Mouse (Mus musculus): Measurements from ENCODE around the gene Flt3. TPM values are rescaled to one million over a fixed set of nuclear protein-coding genes. Genes with fewer than 3 reads are reported as not detected.

Flt3 gene
- polyA plus RNA-seq, 1 experiment from 2014 or later, result 0.11 TPM

GRCm38 (mm10) chr5:147315432-147316075 is 84.7 kb downstream of the Flt3 start:
- no peak overlapping the region for H3K4me2 ChIP-seq
- H3K36me3 ChIP-seq (replicated peaks), result no peaks in the 10 kb centered on the region
- no peak overlapping the region for H3K4me3 ChIP-seq (replicated peaks)
- H3K9ac ChIP-seq, result no peak overlapping the region
- peaks cover 98% of the 10 kb centered on the region for H3K27me3 ChIP-seq
- WGBS, result under 1% methylated on average over 25 of the region's 25 CpGs
- ATAC-seq (ENCODE audit: low FRiP score), result no peak
- H3K9me3 ChIP-seq, result no peaks in the 10 kb centered on the region
- H3K4me1 ChIP-seq, result no peaks in the 10 kb centered on the region
- H3K27ac ChIP-seq, result no peak overlapping the region

DNA sequence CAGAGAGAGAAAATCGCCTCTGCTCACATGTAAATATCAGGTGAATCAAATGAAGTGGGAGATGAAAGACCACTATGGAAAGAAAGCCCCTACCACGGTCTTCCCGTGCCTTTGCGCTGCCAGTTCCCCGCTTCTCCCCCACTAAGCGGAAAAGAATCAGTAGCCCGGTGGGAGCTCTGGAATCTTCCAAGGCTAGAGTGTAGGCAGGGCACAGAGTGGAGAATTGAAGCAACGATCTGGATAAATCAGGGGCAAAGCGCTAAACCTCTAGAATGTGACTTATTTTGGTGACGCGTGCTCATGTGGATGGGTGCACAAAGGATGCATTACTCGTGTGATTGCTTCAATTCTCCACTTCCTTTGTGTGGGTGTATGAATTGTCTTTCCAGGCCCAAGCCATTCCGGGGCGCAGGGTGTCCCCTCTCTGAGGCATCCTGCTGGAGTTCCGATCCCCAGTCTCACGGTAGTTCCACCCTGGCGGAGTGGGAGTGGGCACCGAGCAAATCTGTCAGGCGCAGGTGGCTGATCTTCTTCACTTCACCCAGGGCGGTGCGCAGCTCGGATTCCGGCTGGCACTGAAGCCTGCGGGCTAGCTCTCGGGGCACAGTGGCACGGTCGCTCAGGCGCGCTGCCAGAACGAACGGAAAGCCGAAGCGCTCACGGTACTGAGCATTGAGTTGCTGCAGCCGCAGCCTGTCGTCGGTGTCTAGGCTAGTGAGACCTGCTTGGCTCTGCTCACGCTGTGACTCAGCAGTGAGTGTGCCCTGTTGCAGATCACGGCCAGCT is 85.5 kb downstream of the Flt3 start:
- Histone ChIP-seq H3K4me2 (no peak overlapping the region), H3K9me3 (no peaks in the 10 kb centered on the region), H3K4me1 (no peaks in the 10 kb centered on the region), H3K27ac (no peak overlapping the region), H3K27me3 (peaks cover 98% of the 10 kb centered on the region), H3K9ac (no peak overlapping the region), H3K4me3 (replicated peaks) (no peak overlapping the region), H3K36me3 (replicated peaks) (no peaks in the 10 kb centered on the region)
- ATAC-seq (ENCODE audit: low FRiP score), result no peak
- WGBS, result 1% methylated on average over 39 of the region's 39 CpGs

DNA sequence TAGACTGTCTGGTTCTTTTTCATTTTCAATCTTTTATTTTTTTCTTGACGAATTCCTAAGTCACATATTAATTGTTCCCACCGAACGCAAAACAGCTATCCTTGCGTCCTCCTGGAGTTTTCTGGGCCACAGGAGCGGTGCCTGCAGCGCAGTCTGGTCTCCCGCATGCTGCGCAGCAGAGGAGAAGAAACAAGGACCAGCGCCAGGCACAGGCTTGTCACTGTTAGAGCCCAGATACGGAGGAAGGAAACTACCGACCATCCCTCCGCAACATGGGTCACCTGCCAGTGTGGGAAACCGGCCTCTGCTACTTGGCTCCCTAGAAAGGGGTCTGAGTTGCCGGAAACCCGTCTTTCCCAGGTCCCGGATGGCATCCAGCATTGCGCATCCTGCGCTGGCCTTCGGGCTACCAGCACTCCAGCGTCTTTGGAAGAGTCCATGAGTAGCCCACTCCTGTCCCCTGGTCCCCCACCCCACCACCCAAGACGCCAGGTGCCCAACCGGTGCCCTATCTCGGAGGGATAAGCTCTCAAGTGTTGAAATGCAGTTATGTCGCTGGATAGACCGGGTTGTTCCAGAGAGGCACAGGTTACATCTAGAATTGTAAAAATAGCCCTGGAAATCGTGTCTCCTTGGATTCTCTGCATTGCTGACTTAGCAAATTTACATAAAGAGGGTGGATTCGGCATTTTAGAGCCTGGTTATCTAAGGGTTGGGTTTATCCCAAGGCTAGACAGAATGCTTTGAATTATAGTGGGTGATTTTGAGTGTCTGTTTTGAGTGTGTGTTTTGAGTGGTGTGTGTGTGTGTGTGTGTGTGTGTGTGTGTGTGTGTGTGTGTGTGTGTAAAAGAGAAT is 87.2 kb downstream of the Flt3 start:
- Histone ChIP-seq H3K27me3 (peaks cover 99% of the 10 kb centered on the region), H3K27ac (no peak overlapping the region), H3K36me3 (replicated peaks) (no peaks in the 10 kb centered on the region), H3K4me3 (replicated peaks) (no peak overlapping the region), H3K4me2 (no peak overlapping the region), H3K4me1 (no peaks in the 10 kb centered on the region), H3K9me3 (no peaks in the 10 kb centered on the region), H3K9ac (no peak overlapping the region)
- WGBS, result under 1% methylated on average over 27 of the region's 27 CpGs
- no peak for ATAC-seq (ENCODE audit: low FRiP score)

- Histone ChIP-seq H3K9me3 (no peaks in the 10 kb centered on the region), H3K4me3 (replicated peaks) (no peak overlapping the region), H3K9ac (no peak overlapping the region), H3K36me3 (replicated peaks) (no peaks in the 10 kb centered on the region), H3K4me2 (no peak overlapping the region), H3K4me1 (peaks cover 8% of the 10 kb centered on the region), H3K27ac (no peak overlapping the region), H3K27me3 (peaks cover 99% of the 10 kb centered on the region)
- WGBS, result 10% methylated on average over 2 of the region's 2 CpGs
- ATAC-seq (ENCODE audit: low FRiP score), result no peak
Measured at GRCm38 (mm10) chr5:147309786-147310185, 90.5 kb downstream of the Flt3 start.

DNA sequence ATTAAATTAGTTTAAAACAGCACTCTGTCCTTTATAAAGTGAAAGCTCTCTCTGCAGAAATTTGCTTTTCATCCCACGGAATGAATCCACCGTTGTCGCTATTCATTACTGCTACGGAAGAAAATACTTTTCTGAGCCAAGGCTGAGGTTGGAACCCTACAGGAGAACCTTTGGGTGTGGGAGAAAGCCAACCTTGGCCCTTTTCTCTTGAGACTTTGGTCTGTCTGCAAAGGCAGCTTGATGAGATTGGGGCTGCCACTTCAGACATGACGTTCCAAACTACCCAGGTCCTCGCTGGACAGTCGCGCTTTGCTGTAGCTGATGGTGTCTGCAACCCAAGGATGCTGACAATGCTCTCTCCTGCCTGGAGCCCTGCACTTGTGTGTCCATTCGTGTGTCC is 91.8 kb downstream of the Flt3 start:
- Histone ChIP-seq H3K9ac (no peak overlapping the region), H3K4me1 (peaks cover 16% of the 10 kb centered on the region), H3K27me3 (peaks cover 99% of the 10 kb centered on the region), H3K36me3 (replicated peaks) (no peaks in the 10 kb centered on the region), H3K4me3 (replicated peaks) (no peak overlapping the region), H3K27ac (no peak overlapping the region), H3K9me3 (no peaks in the 10 kb centered on the region), H3K4me2 (no peak overlapping the region)
- WGBS, result 3% methylated on average over 9 of the region's 9 CpGs
- ATAC-seq (ENCODE audit: low FRiP score), result no peak

GRCm38 (mm10) chr5:147307398-147307785 is 92.9 kb downstream of the Flt3 start:
- H3K9ac ChIP-seq, result no peak overlapping the region
- no peak overlapping the region for H3K27ac ChIP-seq
- H3K4me1 ChIP-seq, result peaks cover 16% of the 10 kb centered on the region
- H3K36me3 ChIP-seq (replicated peaks), result no peaks in the 10 kb centered on the region
- no peak overlapping the region for H3K4me3 ChIP-seq (replicated peaks)
- peaks cover 99% of the 10 kb centered on the region for H3K27me3 ChIP-seq
- ATAC-seq (ENCODE audit: low FRiP score), result no peak
- H3K4me2 ChIP-seq, result no peak overlapping the region
- under 1% methylated on average over 12 of the region's 12 CpGs for WGBS
- no peaks in the 10 kb centered on the region for H3K9me3 ChIP-seq

DNA sequence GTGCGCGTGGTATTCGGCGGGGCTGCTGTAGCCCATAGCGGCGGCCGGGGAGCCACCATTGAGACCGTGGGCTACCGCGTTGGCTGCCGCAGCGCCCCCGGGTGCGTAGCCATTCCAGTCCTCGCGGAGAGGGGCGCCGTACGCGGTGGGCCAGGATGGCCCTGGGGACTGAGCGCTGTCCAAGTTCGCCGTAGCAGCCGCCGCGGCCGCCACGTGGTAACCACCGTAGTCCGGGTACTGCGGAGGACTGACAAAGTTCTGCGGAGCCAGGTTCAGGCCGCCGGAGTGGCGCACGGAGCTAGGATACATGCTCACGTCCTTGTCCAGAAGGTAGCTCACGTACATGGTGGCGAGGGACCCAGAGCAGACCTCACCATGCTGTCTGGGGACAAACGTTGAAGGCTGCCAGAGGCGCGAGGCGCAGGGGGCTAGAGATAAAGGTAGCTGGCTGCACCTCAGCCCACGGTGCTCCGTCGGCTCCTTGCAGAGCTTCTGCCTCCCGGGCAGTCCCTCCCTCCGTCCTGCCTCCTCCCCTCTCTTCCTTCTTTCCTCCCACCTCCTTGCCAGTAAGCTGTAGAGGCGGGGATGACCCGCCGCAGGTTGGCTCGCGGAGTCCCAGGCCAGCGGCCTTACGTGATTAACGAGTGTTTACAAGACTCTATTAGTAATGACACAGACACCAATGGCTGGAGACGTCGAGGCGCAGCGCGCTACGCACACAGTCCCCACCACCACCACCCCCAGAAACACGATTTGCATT is 93.5 kb downstream of the Flt3 start, which contains the start of gene Cdx2:
Gene Cdx2 (minus strand): TSS at position 633 of the 760 bp plus-strand sequence.
- ATAC-seq (ENCODE audit: low FRiP score), result 0 out of 2 replicates have a peak, but pooled peaks have one; percentile 4
- no peak within 1 kb of the TSS for H3K4me3 ChIP-seq (replicated peaks)
- H3K27ac ChIP-seq, result no peak within 1 kb of the TSS
- H3K27me3 ChIP-seq, result peaks cover 100% of the 10 kb centered on the region
- no peak within 1 kb of the TSS for H3K9ac ChIP-seq
- H3K4me2 ChIP-seq, result no peak within 1 kb of the TSS
- peaks cover 16% of the 10 kb centered on the region for H3K4me1 ChIP-seq
- no peaks in the 10 kb centered on the region for H3K9me3 ChIP-seq
- no peaks in the 10 kb centered on the region for H3K36me3 ChIP-seq (replicated peaks)
- WGBS, result under 1% methylated on average over 63 of the region's 63 CpGs

- H3K4me1 ChIP-seq, result peaks cover 16% of the 10 kb centered on the region
- no peak overlapping the region for H3K4me2 ChIP-seq
Measured at GRCm38 (mm10) chr5:147305856-147306637, 94.2 kb downstream of the Flt3 start.

GRCm38 (mm10) chr5:147305166-147305565 is 95.1 kb downstream of the Flt3 start:
- H3K4me3 ChIP-seq (replicated peaks), result no peak overlapping the region
- H3K27ac ChIP-seq, result no peak overlapping the region
- no peak overlapping the region for H3K4me2 ChIP-seq
- peaks cover 16% of the 10 kb centered on the region for H3K4me1 ChIP-seq
- peaks cover 100% of the 10 kb centered on the region for H3K27me3 ChIP-seq
- no peaks in the 10 kb centered on the region for H3K9me3 ChIP-seq
- H3K9ac ChIP-seq, result no peak overlapping the region
- no peaks in the 10 kb centered on the region for H3K36me3 ChIP-seq (replicated peaks)
- WGBS, result 1% methylated on average over 16 of the region's 16 CpGs
- no peak for ATAC-seq (ENCODE audit: low FRiP score)

More at GRCm38 (mm10) chr5:147305856-147306637, 94.2 kb downstream of the Flt3 start:
- Histone ChIP-seq H3K36me3 (replicated peaks) (no peaks in the 10 kb centered on the region), H3K4me3 (replicated peaks) (no peak overlapping the region), H3K27ac (no peak overlapping the region), H3K9me3 (no peaks in the 10 kb centered on the region), H3K27me3 (peaks cover 100% of the 10 kb centered on the region), H3K9ac (no peak overlapping the region)
- under 1% methylated on average over 58 of the region's 58 CpGs for WGBS
- no peak for ATAC-seq (ENCODE audit: low FRiP score)

GRCm38 (mm10) chr5:147304276-147305155 is 95.8 kb downstream of the Flt3 start:
- peaks cover 21% of the 10 kb centered on the region for H3K4me1 ChIP-seq
- no peak overlapping the region for H3K9ac ChIP-seq
- H3K36me3 ChIP-seq (replicated peaks), result no peaks in the 10 kb centered on the region
- no peak overlapping the region for H3K4me3 ChIP-seq (replicated peaks)
- H3K27ac ChIP-seq, result no peak overlapping the region
- H3K27me3 ChIP-seq, result peaks cover 100% of the 10 kb centered on the region
- WGBS, result under 1% methylated on average over 54 of the region's 54 CpGs
- H3K9me3 ChIP-seq, result no peaks in the 10 kb centered on the region
- H3K4me2 ChIP-seq, result peak overlapping the region; percentile 4; the same call in 1 of the 2 replicates
- no peak for ATAC-seq (ENCODE audit: low FRiP score)
